ENCODE assay signal across 19 mouse cellular contexts in genomic region chr6:71088992-71089391, GRCm38 (mm10). TPM values are rescaled to one million over a fixed set of nuclear protein-coding genes. Genes with fewer than 3 reads are reported as not detected.
DNase-seq lines count a peak whose midpoint lies in the region; ATAC-seq and TF ChIP-seq lines count a peak whose summit lies in the region.
"Had no signal": no experiment of that assay in that cellular context is flagged by ENCODE, and none has a peak within 500 bp of the region (broad histone marks: within the 10 kb centered on the region; RNA-seq: fewer than 3 reads in every experiment).

No protein-coding gene starts in this region.

- H3K4me3 ChIP-seq in kidney, postnatal 0 days (replicated peaks; ENCODE audit: low read depth, low read length): no peak overlapping the region
- H3K4me3 ChIP-seq: embryonic facial prominence, embryonic 10.5 days; forebrain, embryonic 13.5 days; gastrocnemius, adult 2 months; heart, adult 2 months; heart, embryonic 12.5 days; hindbrain, embryonic 15.5 days had no signal

- no peaks in the 10 kb centered on the region for H3K36me3 ChIP-seq in kidney, postnatal 0 days (ENCODE audit: insufficient read depth, low read length)
- H3K36me3 ChIP-seq: embryonic facial prominence, embryonic 10.5 days; heart, embryonic 12.5 days; hindbrain, embryonic 15.5 days had no signal

- no peak for TF ChIP-seq CTCF in kidney, postnatal 0 days (IDR thresholded peaks at IDR 0.05; ENCODE audit: low read depth)

- H3K4me1 ChIP-seq in kidney, postnatal 0 days (replicated peaks; ENCODE audit: insufficient read depth, low read length): 0 out of 2 replicates have a peak, but pooled peaks cover 4% of the 10 kb centered on the region
- H3K4me1 ChIP-seq: embryonic facial prominence, embryonic 10.5 days; forebrain, embryonic 13.5 days; hindbrain, embryonic 15.5 days had no signal

- H3K27me3 ChIP-seq in kidney, postnatal 0 days (ENCODE audit: insufficient read depth, low read length): no peaks in the 10 kb centered on the region
- H3K27me3 ChIP-seq: forebrain, embryonic 13.5 days; heart, embryonic 12.5 days; hindbrain, embryonic 15.5 days had no signal

- H3K9ac ChIP-seq in kidney, postnatal 0 days (ENCODE audit: low read depth, low read length): no peak overlapping the region
- H3K9ac ChIP-seq: forebrain, embryonic 13.5 days; heart, embryonic 12.5 days; hindbrain, embryonic 15.5 days had no signal

- ATAC-seq in kidney, postnatal 0 days (replicated peaks; ENCODE audit: low FRiP score, low read depth): no peak
- ATAC-seq: forebrain, embryonic 13.5 days had no signal

- 35% methylated on average over 4 of the region's 4 CpGs for WGBS in kidney, postnatal 0 days
- 39% methylated on average over 4 of the region's 4 CpGs for WGBS in large intestine, adult 2 months

- no peak overlapping the region for H3K27ac ChIP-seq in kidney, postnatal 0 days
- H3K27ac ChIP-seq: embryonic facial prominence, embryonic 10.5 days; forebrain, embryonic 13.5 days; gastrocnemius, adult 2 months; heart, adult 2 months; hindbrain, embryonic 15.5 days had no signal

- H3K9me3 ChIP-seq in kidney, postnatal 0 days (replicated peaks; ENCODE audit: low read length): no peaks in the 10 kb centered on the region

- peak; percentile 18 for DNase-seq in heart, adult 11 months
- DNase-seq in heart, adult 18-20 months: no peak
- DNase-seq in kidney, postnatal 0 days (ENCODE audit: low spot score): peak; percentile 4
- no peak for DNase-seq in kidney, postnatal 36 days
- DNase-seq in 3T3-L1 (ENCODE audit: low read depth, low spot score): peak; percentile 13
- DNase-seq in large intestine, adult 2 months (ENCODE audit: low read depth, low spot score): peak; percentile 2
- DNase-seq in right cerebral cortex, postnatal 14 days: no peak
- DNase-seq: adrenal gland, adult 8-10 months; adrenal gland, postnatal 36 days; cerebellum, adult 2 months; cerebellum, postnatal 10 days; gastrocnemius, adult 2 months; gastrocnemius, postnatal 25 days; heart, adult 2 months; heart, postnatal 36 days had no signal

- H3K4me2 ChIP-seq in kidney, postnatal 0 days (ENCODE audit: low read length): 0 out of 2 replicates have a peak overlapping the region, but pooled peaks have one; percentile 3
- H3K4me2 ChIP-seq: forebrain, embryonic 13.5 days; heart, embryonic 12.5 days; hindbrain, embryonic 15.5 days had no signal

RNA-seq across cellular contexts. Expression of gene Thnsl2, which starts 55.2 kb away (rescaled TPM):
- 1 to 10 TPM; 4.1 to 5.3 TPM for total RNA-seq in heart, adult 18-20 months (2021)
- 99.3 and 110 TPM in 2 replicates for polyA plus RNA-seq in kidney, postnatal 0 days (2015; fragmentation: Nextera tagmentation; extraction: Ambion mirVana)
- polyA plus RNA-seq in large intestine, adult 2 months (2012; rRNA removed): 18.5 and 25.5 TPM in 2 replicates

Comparison
In these comparisons a context has a peak if more than half of its experiments do, and no peak if none do; other contexts are left out.
1. DNase-seq: peak in heart, adult 11 months (single experiment), kidney, postnatal 0 days (single experiment), 3T3-L1 (single experiment) and large intestine, adult 2 months (single experiment); none in heart, adult 18-20 months (0 of 2), kidney, postnatal 36 days (0 of 2) and right cerebral cortex, postnatal 14 days (single experiment).